Mouse (Mus musculus) C2C12 (cell line): ENCODE data around the gene Mrpl21.

Experiments
- CEBPB ChIP-seq: IDR thresholded peaks from one replicate; pipeline ENCODE4 v1.6.1; 2011; ENCODE audit warnings: low read depth, mild to moderate bottlenecking, control low read depth, moderate library complexity
- CTCF ChIP-seq: IDR thresholded peaks from one replicate; pipeline ENCODE4 v1.5.1; 2011; ENCODE audit not compliant: control insufficient read depth, insufficient read depth, insufficient read length
- FOSL1 ChIP-seq: IDR thresholded peaks from one replicate; pipeline ENCODE4 v1.8.0; 2011; ENCODE audit warnings: mild to moderate bottlenecking, low read length; ENCODE audit not compliant: poor library complexity, insufficient read depth, severe bottlenecking
- MAX ChIP-seq: IDR thresholded peaks from one replicate; pipeline ENCODE4 v1.6.1; 2011; ENCODE audit warnings: mild to moderate bottlenecking, control low read depth
- MYOD1 ChIP-seq: IDR thresholded peaks from one replicate; pipeline ENCODE4 v1.6.1; 2011; ENCODE audit warnings: low read depth; ENCODE audit not compliant: control insufficient read depth, insufficient read length
- MYOG ChIP-seq: IDR thresholded peaks from one replicate; pipeline ENCODE4 v1.6.1; 2011; ENCODE audit not compliant: control insufficient read depth, insufficient read length; ENCODE audit errors: extremely low read depth
- USF1 ChIP-seq: IDR thresholded peaks from one replicate; pipeline ENCODE4 v1.6.1; 2011; ENCODE audit warnings: low read depth, mild to moderate bottlenecking, control low read depth, moderate library complexity

DNA sequence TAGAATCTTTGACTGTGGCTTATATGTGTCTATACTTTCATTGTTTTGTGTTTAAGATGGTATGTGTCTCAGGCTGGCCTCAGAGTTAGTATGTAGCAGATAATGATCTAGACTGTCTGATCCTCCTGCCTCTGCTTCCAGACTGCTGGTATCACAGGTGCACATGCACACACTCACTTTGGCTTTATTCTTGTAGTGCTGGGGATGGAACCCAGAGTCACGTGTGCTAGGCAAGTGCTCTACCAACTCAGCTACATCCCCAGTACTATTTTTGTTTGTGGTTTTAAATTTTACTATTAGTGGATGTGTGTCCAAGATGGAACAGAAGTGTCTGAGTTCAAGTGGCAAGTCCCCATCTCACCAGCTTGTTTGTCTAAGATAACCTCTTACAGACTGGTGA lies 10.3 kb downstream of the Mrpl21 start:
- TF ChIP-seq MAX (no peak), CTCF (no peak), MYOD1 (no peak), CEBPB (no peak), FOSL1 (no peak), MYOG (no peak), USF1 (no peak)
